Mouse (Mus musculus) embryonic facial prominence, embryonic 14.5 days (tissue): ENCODE data around the gene Ppfibp2. TPM values are rescaled to one million over a fixed set of nuclear protein-coding genes. Genes with fewer than 3 reads are reported as not detected.
A peak's percentile ranks its signal among the peaks of the same experiment; 100 is the strongest.

Experiments
- ATAC-seq: fragments of 200-750 bp; cut with Nextera tagmentation; 2 replicates; pipeline ENCODE4 v1.8.0; 2017; ENCODE audit warnings: low read depth, moderate number of reproducible peaks, moderate TSS enrichment
- DNase-seq: peaks from one replicate; pipeline ENCODE4 v3.0.0-alpha.2; 2015; ENCODE audit warnings: low spot score
- H3K27ac ChIP-seq: fragments of 300-500 bp; sonication (generic); replicated peaks from 2 replicates; pipeline ENCODE4 v1.5.1; 2014; ENCODE audit warnings: low read depth, mild to moderate bottlenecking, low read length, moderate library complexity
- H3K27me3 ChIP-seq: fragments of 300-500 bp; sonication (generic); replicated peaks from 2 replicates; pipeline ENCODE4 v1.6.1; 2014; ENCODE audit warnings: low read length; ENCODE audit not compliant: control insufficient read depth, insufficient read depth
- H3K36me3 ChIP-seq: fragments of 300-500 bp; sonication (generic); 2 replicates; pipeline ENCODE4 v1.6.1; 2014; ENCODE audit warnings: low read length, mixed read lengths; ENCODE audit not compliant: control insufficient read depth, insufficient read depth
- H3K4me1 ChIP-seq: fragments of 300-500 bp; sonication (generic); 2 replicates; pipeline ENCODE4 v1.6.1; 2014; ENCODE audit warnings: antibody characterized with exemption, low read length; ENCODE audit not compliant: control insufficient read depth, insufficient read depth
- H3K4me2 ChIP-seq: fragments of 300-500 bp; sonication (generic); 2 replicates; pipeline ENCODE4 v1.6.1; 2014; ENCODE audit warnings: low read depth, mild to moderate bottlenecking, low read length, moderate library complexity, mixed read lengths
- H3K4me3 ChIP-seq: fragments of 300-500 bp; sonication (generic); 2 replicates; pipeline ENCODE4 v1.5.1; 2014; ENCODE audit warnings: low read depth, mild to moderate bottlenecking, low read length
- H3K9ac ChIP-seq: fragments of 300-500 bp; sonication (generic); 2 replicates; pipeline ENCODE4 v1.6.1; 2014; ENCODE audit warnings: low read depth, mild to moderate bottlenecking, low read length, moderate library complexity, mixed read lengths
- H3K9me3 ChIP-seq: fragments of 300-500 bp; sonication (generic); 2 replicates; pipeline ENCODE4 v1.6.1; 2016; ENCODE audit warnings: low read length; ENCODE audit not compliant: control insufficient read depth
- WGBS: fragments of 180-500 bp; shearing (Covaris S2); extraction: QIAGEN DNeasy Blood & Tissue Kit; methylation state at CpG from one replicate; pipeline ENCODE4 v1.1.7; 2014; 5-methylcytosine and 5-hydroxymethylcytosine counted together
- polyA plus RNA-seq: library from polyadenylated mRNA; unstranded; fragments of >200 nt; fragmentation: Nextera tagmentation; extraction: Ambion mirVana; gene quantifications from 2 replicates; pipeline ENCODE4 v1.2.1, GENCODE M21; 2014

Ppfibp2 gene
- polyA plus RNA-seq, 1 experiment from 2014 or later = 14.3 TPM

DNA sequence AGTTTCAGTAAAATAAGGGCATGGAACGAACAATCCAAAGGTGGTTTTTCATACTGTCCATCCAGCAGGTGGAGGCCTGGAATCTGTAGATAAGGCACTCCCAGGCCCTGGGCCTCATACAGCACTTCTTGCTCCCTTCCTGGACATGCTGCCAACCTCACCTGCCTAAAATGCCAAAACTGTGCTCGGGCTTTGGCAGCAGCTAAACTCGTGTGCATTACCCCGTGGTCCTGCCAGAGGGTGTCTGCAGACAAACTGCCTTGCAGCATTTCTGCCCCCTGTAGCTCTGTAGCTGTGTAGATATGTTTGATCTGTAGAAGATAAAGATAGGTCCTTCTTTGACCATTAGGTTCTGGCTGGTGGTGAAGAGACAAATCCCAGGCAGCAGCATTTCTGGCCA lies 26.0 kb upstream of the Ppfibp2 start:
- Histone ChIP-seq H3K27ac (no peak overlapping the region), H3K4me3 (peak overlapping the region; percentile 46), H3K9ac (peak overlapping the region; percentile 11; the same call in 1 of the 2 replicates), H3K27me3 (no peaks in the 10 kb centered on the region), H3K9me3 (0 out of 2 replicates have a peak, but pooled peaks cover 6% of the 10 kb centered on the region), H3K36me3 (peaks cover 28% of the 10 kb centered on the region), H3K4me1 (peaks cover 15% of the 10 kb centered on the region), H3K4me2 (peak overlapping the region; percentile 56)
- ATAC-seq (no peak), DNase-seq (no peak)
- WGBS = 59% methylated on average over 4 of the region's 4 CpGs

DNA sequence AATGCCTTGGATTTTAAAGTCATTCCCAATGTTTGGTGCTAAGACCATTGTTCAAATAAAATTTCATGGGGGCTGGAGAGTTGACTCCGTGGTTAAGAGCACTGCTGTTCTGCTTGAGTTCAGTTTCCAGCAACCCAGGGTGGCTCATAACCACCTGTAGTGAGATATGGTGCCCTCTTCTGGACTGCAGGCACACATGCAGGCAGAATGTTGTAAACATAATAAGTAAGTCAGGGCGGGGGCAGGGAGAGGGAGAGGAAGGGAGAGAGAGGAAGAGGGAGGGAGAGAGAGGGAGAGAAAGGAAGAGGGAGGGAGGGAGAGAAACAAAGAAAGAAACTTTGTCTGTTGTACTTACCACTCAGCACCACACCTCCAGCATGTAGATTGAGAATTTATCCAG lies 21.2 kb upstream of the Ppfibp2 start:
- Histone ChIP-seq H3K4me2 (no peak overlapping the region), H3K4me3 (no peak overlapping the region), H3K4me1 (peaks cover 8% of the 10 kb centered on the region), H3K36me3 (peaks cover 61% of the 10 kb centered on the region), H3K27ac (no peak overlapping the region), H3K27me3 (no peaks in the 10 kb centered on the region), H3K9me3 (0 out of 2 replicates have a peak, but pooled peaks cover 6% of the 10 kb centered on the region), H3K9ac (no peak overlapping the region)
- 69% methylated on average over 2 of the region's 2 CpGs for WGBS
- no peak for DNase-seq
- ATAC-seq = no peak

DNA sequence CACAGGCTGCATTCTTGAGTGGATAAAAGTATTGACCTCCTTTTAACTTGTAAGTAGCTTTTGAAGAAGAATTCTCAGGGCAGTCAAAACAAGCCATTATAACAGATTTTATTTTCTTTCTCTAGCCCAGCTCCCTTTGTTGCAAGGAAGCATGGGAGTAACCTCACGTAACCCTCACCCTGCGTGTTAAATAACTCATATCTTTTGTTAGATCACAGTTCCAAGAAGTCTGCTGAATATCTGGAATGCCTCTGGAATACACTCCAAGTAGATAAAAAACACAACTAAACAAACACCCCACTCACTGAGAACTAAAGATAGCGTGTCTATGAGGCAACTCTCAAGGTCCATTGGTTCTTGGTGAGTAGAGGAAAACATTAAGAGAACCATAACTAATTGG lies 20.7 kb upstream of the Ppfibp2 start:
- H3K4me3 ChIP-seq = no peak overlapping the region
- H3K9me3 ChIP-seq = 0 out of 2 replicates have a peak, but pooled peaks cover 6% of the 10 kb centered on the region
- H3K36me3 ChIP-seq = peaks cover 61% of the 10 kb centered on the region
- H3K9ac ChIP-seq = no peak overlapping the region
- H3K27me3 ChIP-seq = no peaks in the 10 kb centered on the region
- no peak overlapping the region for H3K27ac ChIP-seq
- DNase-seq (no peak), ATAC-seq (no peak)
- peaks cover 4% of the 10 kb centered on the region for H3K4me1 ChIP-seq
- H3K4me2 ChIP-seq = no peak overlapping the region
- WGBS = 60% methylated on average over 3 of the region's 3 CpGs

DNA sequence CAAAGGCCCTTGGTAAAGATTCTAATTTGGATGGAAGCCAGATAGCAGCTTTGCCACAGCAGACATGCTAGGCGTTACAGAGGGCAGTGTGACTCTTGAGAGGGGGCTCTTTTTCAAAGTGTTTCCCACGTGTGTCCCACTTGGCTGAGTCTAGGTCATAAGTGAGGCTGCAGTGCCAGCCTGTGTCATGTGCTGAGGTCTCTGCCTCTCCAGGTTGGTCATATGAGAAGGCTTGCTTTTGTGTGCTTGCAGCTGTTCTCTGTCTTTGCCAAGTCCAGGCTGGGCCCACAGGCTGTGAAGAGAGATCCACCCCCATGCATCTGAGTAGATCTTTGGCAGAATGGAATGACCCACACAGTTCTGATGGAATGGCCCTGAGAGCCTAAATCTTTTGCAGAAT lies 2.4 kb upstream of the Ppfibp2 start:
- Histone ChIP-seq H3K4me1 (no peaks in the 10 kb centered on the region; the same call in 1 of the 2 replicates), H3K27me3 (no peaks in the 10 kb centered on the region), H3K9me3 (no peaks in the 10 kb centered on the region), H3K4me3 (no peak overlapping the region), H3K9ac (no peak overlapping the region), H3K27ac (no peak overlapping the region), H3K36me3 (peaks cover 5% of the 10 kb centered on the region), H3K4me2 (no peak overlapping the region)
- DNase-seq (peak; percentile 74), ATAC-seq (peak; percentile 54)
- 53% methylated on average over 2 of the region's 2 CpGs for WGBS

DNA sequence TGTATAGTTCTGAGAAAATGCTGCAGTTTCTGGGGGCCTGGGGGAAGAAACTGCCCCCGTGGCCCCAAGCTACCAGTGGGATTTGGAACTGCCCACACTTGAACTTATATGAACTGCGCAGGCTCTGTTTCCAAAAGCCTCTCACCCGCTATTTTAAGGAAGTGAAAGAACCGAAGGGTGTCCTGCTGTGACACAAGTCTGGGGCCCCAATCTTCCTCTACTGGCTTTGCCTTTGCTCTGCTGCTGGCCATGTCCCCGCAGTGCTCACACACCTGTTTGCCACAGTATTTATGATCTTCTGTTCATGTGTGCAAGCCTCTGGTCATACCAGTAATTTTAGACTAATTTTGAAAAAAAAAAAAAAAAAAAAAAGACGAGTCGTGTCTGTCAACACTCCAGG lies 1.1 kb upstream of the Ppfibp2 start:
- no peak for DNase-seq
- H3K4me3 ChIP-seq = 0 out of 2 replicates have a peak overlapping the region, but pooled peaks have one; percentile 54
- peaks cover 5% of the 10 kb centered on the region for H3K36me3 ChIP-seq
- H3K27ac ChIP-seq = no peak overlapping the region
- no peaks in the 10 kb centered on the region for H3K27me3 ChIP-seq
- H3K9me3 ChIP-seq = no peaks in the 10 kb centered on the region
- no peaks in the 10 kb centered on the region; the same call in 1 of the 2 replicates for H3K4me1 ChIP-seq
- H3K9ac ChIP-seq = no peak overlapping the region
- no peak for ATAC-seq
- H3K4me2 ChIP-seq = peak overlapping the region; percentile 91
- WGBS = 30% methylated on average over 7 of the region's 7 CpGs

DNA sequence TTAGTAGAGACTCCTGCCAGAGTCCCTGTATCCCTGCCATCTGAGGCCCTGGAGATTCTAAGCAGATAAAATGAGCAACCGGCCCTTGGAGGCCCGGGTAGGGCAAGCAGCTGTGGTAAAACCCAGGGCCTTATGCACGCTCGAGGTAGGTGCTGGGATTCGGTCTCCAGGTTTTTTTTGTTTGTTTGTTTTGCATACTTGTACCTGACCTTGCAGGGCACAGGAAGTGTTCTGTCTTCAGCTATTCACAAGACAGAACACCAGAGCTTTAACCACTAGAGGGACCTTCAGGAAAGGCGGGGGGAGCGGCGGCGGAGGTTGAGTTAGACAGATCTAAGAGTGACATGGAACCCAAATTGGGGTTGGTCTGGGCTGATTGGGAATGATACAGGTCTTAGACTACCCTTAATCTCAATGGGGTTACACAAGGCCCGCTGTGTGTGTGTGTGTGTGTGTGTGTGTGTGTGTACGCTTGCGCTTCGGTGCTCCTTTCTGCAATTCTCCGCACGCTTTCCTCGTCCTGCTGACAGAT lies 616 bp upstream of the Ppfibp2 start:
- Histone ChIP-seq H3K9ac (peak overlapping the region; percentile 61), H3K27ac (no peak overlapping the region; the same call in 1 of the 2 replicates), H3K4me2 (peak overlapping the region; percentile 91), H3K36me3 (peaks cover 5% of the 10 kb centered on the region), H3K9me3 (no peaks in the 10 kb centered on the region), H3K4me3 (peak overlapping the region; percentile 54), H3K4me1 (no peaks in the 10 kb centered on the region; the same call in 1 of the 2 replicates), H3K27me3 (no peaks in the 10 kb centered on the region)
- DNase-seq (peak; percentile 71), ATAC-seq (peak; percentile 64)
- WGBS = under 1% methylated on average over 16 of the region's 16 CpGs

DNA sequence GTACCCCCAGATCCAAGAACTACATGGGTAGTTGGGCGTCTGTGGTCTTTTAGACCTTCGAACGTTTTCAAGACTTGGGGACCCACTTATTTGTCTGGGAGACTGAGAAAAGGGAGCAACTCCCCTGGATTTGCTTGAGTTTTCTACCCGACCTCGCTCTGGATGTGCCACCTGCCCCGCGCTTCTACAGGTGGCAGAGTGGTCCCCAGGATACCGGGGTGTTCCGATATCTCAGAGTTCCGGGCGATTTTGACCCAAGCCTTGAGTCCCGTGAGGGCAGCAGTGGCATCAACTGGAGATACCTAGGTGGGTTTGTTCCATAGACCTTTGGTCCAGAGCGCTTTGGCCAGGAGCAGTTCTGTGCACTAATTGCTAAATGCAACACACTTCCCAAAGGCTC lies 419 bp downstream of the Ppfibp2 start:
- Histone ChIP-seq H3K36me3 (peaks cover under 1% of the 10 kb centered on the region), H3K4me2 (peak overlapping the region; percentile 91), H3K4me3 (peak overlapping the region; percentile 54), H3K9ac (peak overlapping the region; percentile 61), H3K9me3 (no peaks in the 10 kb centered on the region), H3K4me1 (no peaks in the 10 kb centered on the region; the same call in 1 of the 2 replicates), H3K27me3 (no peaks in the 10 kb centered on the region), H3K27ac (no peak overlapping the region)
- WGBS = 19% methylated on average over 13 of the region's 13 CpGs
- ATAC-seq (no peak), DNase-seq (no peak)

DNA sequence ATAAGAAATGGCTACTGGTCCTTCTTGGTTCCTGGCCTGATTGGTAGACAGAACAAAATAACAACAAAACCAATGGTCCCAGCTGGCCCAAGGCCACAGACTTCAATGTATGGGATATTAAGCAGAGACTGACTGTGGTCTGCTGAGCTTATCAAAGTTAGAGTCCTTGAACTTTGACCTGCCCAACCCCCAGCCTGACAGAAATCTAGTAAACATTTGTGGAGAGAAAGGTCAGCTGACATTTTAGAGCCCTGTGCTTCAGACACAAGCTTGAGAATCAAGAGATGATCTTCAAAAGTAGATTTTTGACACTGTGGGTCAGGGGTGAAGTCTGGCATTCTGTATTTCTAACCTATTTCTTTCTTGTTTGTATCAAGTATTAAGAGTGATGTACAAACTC lies 1.7 kb downstream of the Ppfibp2 start:
- Histone ChIP-seq H3K4me1 (no peaks in the 10 kb centered on the region; the same call in 1 of the 2 replicates), H3K27me3 (no peaks in the 10 kb centered on the region), H3K27ac (no peak overlapping the region), H3K9ac (no peak overlapping the region), H3K4me2 (no peak overlapping the region), H3K36me3 (no peaks in the 10 kb centered on the region; the same call in 1 of the 2 replicates), H3K9me3 (no peaks in the 10 kb centered on the region), H3K4me3 (no peak overlapping the region)
- ATAC-seq (no peak), DNase-seq (no peak)

DNA sequence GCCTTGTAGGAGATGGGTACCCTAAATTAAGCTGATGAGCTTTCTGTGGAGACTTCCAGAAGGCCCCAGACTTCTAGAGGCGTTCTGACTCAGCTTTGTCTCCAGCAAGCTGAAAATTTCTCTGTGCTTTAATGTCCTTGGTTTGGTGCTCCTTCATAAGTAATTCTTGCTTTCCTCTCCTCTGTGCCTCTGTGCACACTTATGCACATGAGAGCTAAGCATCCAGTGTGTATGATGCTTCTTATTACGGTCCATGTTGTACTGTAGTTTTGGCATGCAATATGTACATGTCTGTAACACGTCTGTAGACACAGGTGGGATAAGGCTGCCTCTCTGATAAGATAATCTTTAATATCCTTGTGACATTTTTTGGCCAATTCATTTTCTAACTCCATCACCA lies 2.9 kb downstream of the Ppfibp2 start:
- no peaks in the 10 kb centered on the region; the same call in 1 of the 2 replicates for H3K4me1 ChIP-seq
- no peaks in the 10 kb centered on the region for H3K27me3 ChIP-seq
- H3K9me3 ChIP-seq = no peaks in the 10 kb centered on the region
- no peaks in the 10 kb centered on the region for H3K36me3 ChIP-seq
- H3K9ac ChIP-seq = no peak overlapping the region
- DNase-seq (no peak), ATAC-seq (no peak)
- WGBS = 81% methylated on average over 3 of the region's 3 CpGs
- no peak overlapping the region for H3K4me2 ChIP-seq
- H3K4me3 ChIP-seq = no peak overlapping the region
- H3K27ac ChIP-seq = no peak overlapping the region
